Mouse (Mus musculus) limb, embryonic 11.5 days (tissue): ENCODE results near the gene Pclo. TPM values are rescaled to one million over a fixed set of nuclear protein-coding genes. Genes with fewer than 3 reads are reported as not detected.
"Not testable (repeated sequence)": the region's sequence is repeated elsewhere in the genome, so short reads cannot be mapped to it uniquely, and the experiment has no call there.

Experiments used
- ATAC-seq: fragments of 200-750 bp; cut with Nextera tagmentation; 2 replicates; pipeline ENCODE4 v1.8.0; 2017; ENCODE audit warnings: low read depth; ENCODE audit not compliant: insufficient number of reproducible peaks, low FRiP score, low TSS enrichment
- DNase-seq: peaks from one replicate; pipeline ENCODE4 v3.0.0-alpha.2; 2015; ENCODE audit warnings: low spot score
- H3K27ac ChIP-seq: fragments of 300-500 bp; sonication (generic); replicated peaks from 2 replicates; pipeline ENCODE4 v1.5.1; 2014; ENCODE audit warnings: low read depth, mild to moderate bottlenecking, low read length
- H3K27me3 ChIP-seq: fragments of 300-500 bp; sonication (generic); 2 replicates; pipeline ENCODE4 v1.6.1; 2014; ENCODE audit warnings: mild to moderate bottlenecking, low read length, mixed read lengths; ENCODE audit not compliant: control insufficient read depth, insufficient read depth
- H3K36me3 ChIP-seq: fragments of 300-500 bp; sonication (generic); 2 replicates; pipeline ENCODE4 v1.6.1; 2014; ENCODE audit warnings: mild to moderate bottlenecking, low read length, moderate library complexity, mixed read lengths; ENCODE audit not compliant: control insufficient read depth, insufficient read depth
- H3K4me1 ChIP-seq: fragments of 300-500 bp; sonication (generic); 2 replicates; pipeline ENCODE4 v1.6.1; 2014; ENCODE audit warnings: low read length, mixed read lengths; ENCODE audit not compliant: control insufficient read depth, insufficient read depth
- H3K4me2 ChIP-seq: fragments of 300-500 bp; sonication (generic); 2 replicates; pipeline ENCODE4 v1.6.1; 2014; ENCODE audit warnings: low read depth, mild to moderate bottlenecking, moderate library complexity; ENCODE audit not compliant: severe bottlenecking
- H3K4me3 ChIP-seq: fragments of 300-500 bp; sonication (generic); 2 replicates; pipeline ENCODE4 v1.5.1; 2014; ENCODE audit warnings: low read depth, low read length
- H3K9ac ChIP-seq: fragments of 300-500 bp; sonication (generic); 2 replicates; pipeline ENCODE4 v1.6.1; 2014; ENCODE audit warnings: mild to moderate bottlenecking, low read length
- H3K9me3 ChIP-seq: fragments of 300-500 bp; sonication (generic); 2 replicates; pipeline ENCODE4 v1.6.1; 2016; ENCODE audit warnings: low read length; ENCODE audit not compliant: control insufficient read depth
- WGBS: fragments of 180-500 bp; shearing (Covaris S2); extraction: QIAGEN DNeasy Blood & Tissue Kit; methylation state at CpG from one replicate; pipeline ENCODE4 v1.1.7; 2014; 5-methylcytosine and 5-hydroxymethylcytosine counted together
- polyA plus RNA-seq: library from polyadenylated mRNA; unstranded; fragments of >200 nt; fragmentation: Nextera tagmentation; extraction: Ambion mirVana; gene quantifications from 2 replicates; pipeline ENCODE4 v1.2.1, GENCODE M21; 2014

Gene Pclo
- 0.21 TPM in 2 replicates for polyA plus RNA-seq

DNA sequence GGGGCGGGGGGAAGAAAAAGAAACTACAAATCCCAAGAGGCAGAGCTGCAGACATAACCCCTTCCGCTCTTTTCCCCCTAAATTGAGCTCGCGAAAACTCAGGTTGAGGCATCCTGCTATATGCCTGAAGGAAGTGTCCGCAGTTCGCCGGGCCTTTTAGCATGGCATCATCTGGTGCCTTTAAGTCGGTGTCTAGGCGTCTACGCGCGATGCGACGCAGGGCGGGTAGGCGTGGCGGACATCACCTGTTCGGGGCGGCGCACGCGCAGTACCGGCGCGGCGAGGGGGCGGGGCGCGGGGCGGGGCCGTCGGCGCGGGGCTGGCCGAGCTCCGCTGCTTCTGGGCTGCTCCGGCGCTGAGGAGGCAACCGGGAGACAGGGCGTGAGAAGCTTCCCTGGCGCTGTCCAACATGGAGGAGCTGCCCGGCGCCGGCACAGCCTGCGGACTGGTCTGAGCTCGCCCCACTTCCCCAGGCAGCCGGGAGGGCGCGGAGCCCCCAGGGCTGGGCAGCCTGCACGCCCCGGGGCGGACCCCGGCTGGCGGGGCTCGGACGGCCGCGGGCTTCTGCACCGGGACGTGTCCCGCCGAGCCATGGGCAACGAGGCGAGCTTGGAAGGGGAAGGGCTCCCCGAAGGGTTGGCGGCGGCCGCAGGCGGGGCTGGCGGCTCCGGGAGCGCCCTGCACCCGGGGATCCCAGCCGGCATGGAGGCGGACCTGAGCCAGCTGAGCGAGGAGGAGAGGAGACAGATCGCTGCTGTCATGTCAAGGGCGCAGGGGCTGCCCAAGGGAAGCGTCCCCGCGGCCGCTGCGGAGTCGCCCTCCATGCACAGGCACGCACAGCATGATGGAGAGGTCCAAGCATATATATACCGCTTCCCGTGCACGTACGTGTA lies at the start of gene Pclo:
Gene Pclo (plus strand): TSS at position 288 of the 893 bp plus-strand sequence.
- H3K4me1 ChIP-seq, result no peaks in the 10 kb centered on the region
- ATAC-seq, result peak; percentile 99
- no peaks in the 10 kb centered on the region for H3K36me3 ChIP-seq
- no peak within 1 kb of the TSS for H3K27ac ChIP-seq
- H3K9ac ChIP-seq, result peak within 1 kb of the TSS; percentile 49
- peak within 1 kb of the TSS; percentile 60 for H3K4me3 ChIP-seq
- H3K4me2 ChIP-seq, result peak within 1 kb of the TSS; percentile 88
- no peaks in the 10 kb centered on the region for H3K9me3 ChIP-seq
- H3K27me3 ChIP-seq, result no peaks in the 10 kb centered on the region
- DNase-seq, result peak; percentile 92
- under 1% methylated on average over 89 of the region's 89 CpGs for WGBS

DNA sequence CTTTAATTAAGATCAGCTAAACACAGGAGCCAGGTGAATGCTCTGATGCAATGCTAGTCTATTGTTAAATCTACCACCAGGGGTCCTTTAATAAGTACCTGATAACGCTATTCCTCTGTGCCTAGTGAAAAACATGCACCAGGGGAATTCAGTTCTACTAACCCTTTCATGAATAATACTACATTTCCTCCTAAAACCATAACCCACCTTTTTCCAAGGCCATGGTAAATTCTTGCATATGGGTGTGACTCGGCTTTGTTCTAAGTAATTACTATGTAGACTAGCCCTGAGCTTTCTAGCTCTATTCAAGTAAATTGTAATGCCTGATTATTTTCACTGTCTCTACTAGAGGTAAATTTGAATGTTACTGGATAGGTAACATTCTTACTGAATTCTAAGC lies 20.3 kb upstream of the Pclo start:
- H3K27ac ChIP-seq, H3K4me1 ChIP-seq, ATAC-seq, H3K27me3 ChIP-seq, H3K9me3 ChIP-seq, H3K36me3 ChIP-seq, DNase-seq, H3K4me2 ChIP-seq, H3K9ac ChIP-seq, H3K4me3 ChIP-seq: not testable (repeated sequence)
- 64% methylated on average over 2 of the region's 2 CpGs for WGBS

DNA sequence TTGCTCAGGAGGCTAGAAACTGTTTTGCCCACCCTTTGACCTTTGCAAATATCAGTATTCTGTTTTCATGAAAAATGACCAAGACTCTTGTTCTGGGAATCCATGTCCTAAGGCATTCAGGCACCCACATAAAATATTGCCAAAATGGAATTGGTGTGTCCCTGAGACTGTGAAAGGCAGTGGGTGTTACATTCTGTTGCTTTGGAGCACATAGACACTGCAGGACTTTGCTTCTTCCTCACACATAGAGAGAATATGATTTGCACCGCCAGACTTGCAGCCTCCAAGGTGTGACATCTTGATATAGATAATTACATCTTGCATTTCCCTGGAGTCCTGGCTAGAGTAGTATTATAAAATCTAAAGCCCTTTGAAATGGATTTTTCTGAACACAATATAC lies 6.2 kb upstream of the Pclo start:
- ATAC-seq, result no peak
- no peaks in the 10 kb centered on the region for H3K36me3 ChIP-seq
- DNase-seq, result no peak
- no peak overlapping the region for H3K4me3 ChIP-seq
- no peak overlapping the region for H3K9ac ChIP-seq
- no peaks in the 10 kb centered on the region for H3K4me1 ChIP-seq
- WGBS, result 87% methylated on average over 1 of the region's 1 CpGs
- H3K9me3 ChIP-seq, result no peaks in the 10 kb centered on the region
- H3K4me2 ChIP-seq, result no peak overlapping the region
- no peaks in the 10 kb centered on the region for H3K27me3 ChIP-seq
- H3K27ac ChIP-seq, result no peak overlapping the region

DNA sequence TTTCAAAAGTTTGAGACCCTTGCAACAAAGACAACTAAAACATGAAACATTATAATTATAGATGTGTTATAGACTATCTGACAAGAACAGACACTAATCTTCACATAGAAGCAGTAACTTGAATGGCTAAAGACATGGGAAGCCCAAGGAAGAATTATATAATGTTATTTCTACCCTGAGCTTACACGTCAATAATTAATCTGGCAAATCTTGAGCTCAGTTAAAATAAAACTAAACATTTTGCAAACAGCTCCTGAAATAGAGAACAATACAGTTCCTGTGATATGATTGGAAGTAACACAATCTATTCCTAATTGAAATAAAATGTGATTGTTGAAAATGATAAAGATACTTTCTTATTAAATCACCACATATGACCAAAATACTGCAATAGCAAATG lies 5.1 kb upstream of the Pclo start:
- Histone ChIP-seq H3K27ac (no peak overlapping the region), H3K4me2 (no peak overlapping the region), H3K4me3 (no peak overlapping the region), H3K9me3 (no peaks in the 10 kb centered on the region), H3K27me3 (no peaks in the 10 kb centered on the region), H3K4me1 (no peaks in the 10 kb centered on the region), H3K36me3 (no peaks in the 10 kb centered on the region), H3K9ac (no peak overlapping the region)
- 89% methylated on average over 1 of the region's 1 CpGs for WGBS
- DNase-seq, result no peak
- ATAC-seq, result no peak

DNA sequence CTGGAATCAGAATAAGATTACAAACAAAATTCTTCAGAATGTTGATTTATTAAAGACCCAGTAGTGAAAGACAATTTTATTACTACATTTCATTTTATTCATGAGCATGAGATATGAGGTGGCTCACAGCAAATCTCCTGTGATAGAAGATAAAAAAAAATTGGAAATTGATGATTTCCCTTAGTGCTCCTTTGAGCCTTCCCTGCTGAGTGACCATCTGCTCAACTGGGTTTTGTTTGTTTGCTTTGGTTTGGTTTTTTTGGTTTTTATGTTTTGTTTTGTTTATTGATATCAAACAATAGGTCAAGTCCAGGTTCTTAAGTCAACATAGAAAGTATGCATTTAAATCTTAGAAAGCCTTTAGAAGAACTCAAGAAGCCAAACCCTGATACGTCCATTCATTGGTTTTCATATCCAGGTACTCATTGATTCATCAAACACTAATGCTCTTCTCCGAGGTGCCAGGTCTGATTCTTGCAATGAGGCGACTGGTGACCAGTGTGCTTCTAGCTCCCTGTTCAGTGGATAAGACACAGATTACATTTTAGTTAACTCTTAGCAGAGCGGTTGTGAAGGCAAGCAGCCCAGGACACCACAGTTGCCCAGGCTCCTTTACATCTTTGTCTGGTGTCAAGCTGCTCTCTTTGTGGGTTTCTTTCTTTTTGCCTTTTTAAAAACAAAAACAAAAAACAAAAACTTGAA lies 3.6 kb downstream of the Pclo start:
- Histone ChIP-seq H3K9me3 (no peaks in the 10 kb centered on the region), H3K27ac (no peak overlapping the region), H3K36me3 (no peaks in the 10 kb centered on the region), H3K4me1 (no peaks in the 10 kb centered on the region), H3K27me3 (no peaks in the 10 kb centered on the region), H3K9ac (no peak overlapping the region), H3K4me2 (no peak overlapping the region), H3K4me3 (no peak overlapping the region)
- WGBS, result 79% methylated on average over 4 of the region's 4 CpGs
- DNase-seq, result no peak
- ATAC-seq, result no peak

DNA sequence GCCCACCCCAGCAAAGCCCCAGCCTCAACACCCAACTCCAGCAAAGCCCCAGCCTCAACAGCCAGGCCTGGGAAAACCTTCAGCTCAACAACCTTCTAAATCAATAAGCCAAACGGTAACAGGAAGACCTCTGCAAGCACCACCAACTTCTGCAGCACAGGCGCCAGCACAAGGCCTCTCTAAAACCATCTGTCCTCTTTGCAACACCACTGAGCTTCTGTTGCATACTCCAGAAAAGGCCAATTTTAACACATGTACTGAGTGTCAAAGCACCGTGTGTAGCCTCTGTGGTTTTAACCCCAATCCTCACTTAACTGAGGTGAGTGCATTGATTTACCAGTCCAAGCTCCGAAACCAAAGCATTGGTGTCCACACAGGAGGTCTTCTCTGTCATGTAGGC lies 7.3 kb downstream of the Pclo start:
- no peak overlapping the region for H3K27ac ChIP-seq
- no peaks in the 10 kb centered on the region for H3K4me1 ChIP-seq
- 83% methylated on average over 4 of the region's 4 CpGs for WGBS
- H3K9me3 ChIP-seq, result no peaks in the 10 kb centered on the region
- DNase-seq (no peak), ATAC-seq (no peak)
- H3K9ac ChIP-seq, result no peak overlapping the region
- no peak overlapping the region for H3K4me2 ChIP-seq
- H3K27me3 ChIP-seq, result no peaks in the 10 kb centered on the region
- H3K4me3 ChIP-seq, result no peak overlapping the region
- no peaks in the 10 kb centered on the region for H3K36me3 ChIP-seq

DNA sequence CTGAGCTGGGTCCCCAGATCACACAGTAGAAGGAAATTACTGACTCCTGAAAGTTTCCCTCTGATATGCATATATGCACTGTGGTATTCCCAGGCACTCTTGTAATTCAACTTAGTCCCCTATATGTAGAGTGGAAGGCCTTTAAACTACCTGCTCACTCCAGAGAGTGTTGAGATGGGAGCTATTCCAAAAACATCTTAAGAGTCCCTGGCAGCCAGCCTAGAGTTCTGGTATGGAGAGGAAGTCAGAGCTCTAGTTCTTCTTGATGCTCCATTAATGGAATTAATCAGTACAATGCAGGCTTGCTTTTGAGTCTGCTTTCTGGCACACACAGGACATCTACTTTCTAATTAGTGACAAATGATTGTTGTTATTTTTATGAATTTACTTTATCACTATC lies 11.3 kb downstream of the Pclo start:
- DNase-seq, result no peak
- no peaks in the 10 kb centered on the region for H3K9me3 ChIP-seq
- H3K36me3 ChIP-seq, result no peaks in the 10 kb centered on the region
- no peak overlapping the region for H3K4me2 ChIP-seq
- H3K27me3 ChIP-seq, result no peaks in the 10 kb centered on the region
- H3K27ac ChIP-seq, result no peak overlapping the region
- H3K4me1 ChIP-seq, result no peaks in the 10 kb centered on the region
- H3K9ac ChIP-seq, result no peak overlapping the region
- ATAC-seq, result no peak
- H3K4me3 ChIP-seq, result no peak overlapping the region

DNA sequence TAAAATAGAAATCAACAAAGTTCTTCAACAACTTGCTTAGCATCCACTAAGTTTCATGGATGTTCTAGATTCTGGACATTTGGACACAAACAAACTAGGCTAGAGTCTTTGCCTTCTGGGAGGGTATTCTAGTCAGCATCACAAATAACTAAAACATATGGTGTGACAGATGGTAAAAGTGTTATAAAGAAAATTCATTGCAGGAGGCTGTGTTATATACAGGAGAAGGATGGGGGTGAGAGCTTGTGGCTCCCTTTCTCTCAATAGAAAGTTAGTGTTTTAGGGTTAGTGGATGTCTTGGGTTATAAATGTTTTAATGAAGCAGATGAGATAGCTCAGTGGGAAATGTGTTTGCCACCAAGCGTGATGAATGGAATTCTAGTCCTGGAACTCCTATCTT lies 13.1 kb downstream of the Pclo start:
- no peaks in the 10 kb centered on the region for H3K27me3 ChIP-seq
- H3K4me1 ChIP-seq, result no peaks in the 10 kb centered on the region
- H3K9me3 ChIP-seq, result no peaks in the 10 kb centered on the region
- no peak overlapping the region for H3K4me2 ChIP-seq
- H3K36me3 ChIP-seq, result no peaks in the 10 kb centered on the region
- no peak overlapping the region for H3K4me3 ChIP-seq
- H3K27ac ChIP-seq, result no peak overlapping the region
- WGBS, result 65% methylated on average over 1 of the region's 1 CpGs
- DNase-seq, result no peak
- H3K9ac ChIP-seq, result no peak overlapping the region
- no peak for ATAC-seq
